Comparison of ENCODE assay signal across 15 mouse cellular contexts in genomic region chr10:17372905-17373304, GRCm38 (mm10).
"Had no signal": no experiment of that assay in that cellular context is flagged by ENCODE, and none has a peak within 500 bp of the region (broad histone marks: within the 10 kb centered on the region; RNA-seq: fewer than 3 reads in every experiment).

No protein-coding gene starts in this region.

- H3K27me3 ChIP-seq: liver, embryonic 15.5 days; lung, embryonic 15.5 days; megakaryocyte, embryonic 14.5 days; midbrain, embryonic 12.5 days; neural tube, embryonic 12.5 days had no signal

- H3K9me3 ChIP-seq: liver, embryonic 15.5 days; lung, embryonic 15.5 days; megakaryocyte, embryonic 14.5 days; midbrain, embryonic 12.5 days; neural tube, embryonic 12.5 days had no signal

- H3K4me2 ChIP-seq: liver, embryonic 15.5 days; lung, embryonic 15.5 days; midbrain, embryonic 12.5 days; neural tube, embryonic 12.5 days had no signal

- H3K4me1 ChIP-seq: liver, embryonic 15.5 days; lung, embryonic 15.5 days; megakaryocyte, embryonic 14.5 days; midbrain, embryonic 12.5 days had no signal

- H3K4me3 ChIP-seq: liver, embryonic 15.5 days; lung, embryonic 15.5 days; megakaryocyte, embryonic 14.5 days; midbrain, embryonic 12.5 days; neural tube, embryonic 12.5 days had no signal

- H3K9ac ChIP-seq: liver, embryonic 15.5 days; liver, postnatal 0 days; lung, embryonic 15.5 days; midbrain, embryonic 12.5 days; neural tube, embryonic 12.5 days had no signal

- H3K36me3 ChIP-seq: liver, embryonic 15.5 days; lung, embryonic 15.5 days; midbrain, embryonic 12.5 days; neural tube, embryonic 12.5 days had no signal

- H3K27ac ChIP-seq: liver, embryonic 15.5 days; lung, embryonic 15.5 days; macrophage; midbrain, embryonic 12.5 days; neural tube, embryonic 12.5 days had no signal

- ATAC-seq: liver, postnatal 0 days had no signal

- DNase-seq: liver, postnatal 0 days; lung, adult 2 months; lung, postnatal 10 days; lung, postnatal 36 days; midbrain, embryonic 14.5 days; right cerebral cortex, postnatal 14 days; thymus, adult 18-20 months; thymus, postnatal 14 days; thymus, postnatal 36 days had no signal
